Mouse (Mus musculus): ENCODE results near the gene Ccz1. TPM values are rescaled to one million over a fixed set of nuclear protein-coding genes. Genes with fewer than 3 reads are reported as not detected.
A peak's percentile ranks its signal among the peaks of the same experiment; 100 is the strongest.

Ccz1 gene
- polyA plus RNA-seq, 1 experiment from 2014 or later = 57.1 TPM

- no peak for TF ChIP-seq EP300 (optimal IDR thresholded peaks at IDR 0.05)
- TF ChIP-seq CTCF (IDR thresholded peaks at IDR 0.05; ENCODE audit: low read depth) = no peak
- H3K9me3 ChIP-seq (ENCODE audit: control insufficient read depth, low read length) = no peaks in the 10 kb centered on the region
- H3K27me3 ChIP-seq (ENCODE audit: control insufficient read depth, insufficient read depth, low read length) = no peaks in the 10 kb centered on the region
- H3K4me1 ChIP-seq (replicated peaks; ENCODE audit: control insufficient read depth, insufficient read depth) = no peaks in the 10 kb centered on the region
- 81% methylated on average over 11 of the region's 11 CpGs for WGBS
- H3K9ac ChIP-seq (ENCODE audit: low read length) = no peak overlapping the region
- DNase-seq (ENCODE audit: low spot score) (no peak), ATAC-seq (ENCODE audit: low FRiP score, low TSS enrichment) (peak; percentile 23)
- H3K4me2 ChIP-seq (replicated peaks; ENCODE audit: low read depth) = no peak overlapping the region
- no peak overlapping the region for H3K4me3 ChIP-seq (ENCODE audit: low read depth, low read length)
- no peak overlapping the region for H3K27ac ChIP-seq (replicated peaks)
- peaks cover 35% of the 10 kb centered on the region for H3K36me3 ChIP-seq (ENCODE audit: control insufficient read depth, insufficient read depth, low read length)
Measured at GRCm38 (mm10) chr5:143990086-143990485, 24.6 kb downstream of the Ccz1 start.

GRCm38 (mm10) chr5:143989046-143989445 lies 25.6 kb downstream of the Ccz1 start:
- no peak for DNase-seq (ENCODE audit: low spot score)
- 90% methylated on average over 4 of the region's 4 CpGs for WGBS

GRCm38 (mm10) chr5:143987596-143987995 lies 27.1 kb downstream of the Ccz1 start:
- peaks cover 24% of the 10 kb centered on the region for H3K36me3 ChIP-seq (ENCODE audit: control insufficient read depth, insufficient read depth, low read length)
- no peak overlapping the region for H3K27ac ChIP-seq (replicated peaks)
- WGBS = 97% methylated on average over 3 of the region's 3 CpGs

More at GRCm38 (mm10) chr5:143989046-143989445, 25.6 kb downstream of the Ccz1 start:
- H3K4me1 ChIP-seq (replicated peaks; ENCODE audit: control insufficient read depth, insufficient read depth) = no peaks in the 10 kb centered on the region
- H3K27me3 ChIP-seq (ENCODE audit: control insufficient read depth, insufficient read depth, low read length) = no peaks in the 10 kb centered on the region
- H3K27ac ChIP-seq (replicated peaks) = no peak overlapping the region
- no peak overlapping the region for H3K9ac ChIP-seq (ENCODE audit: low read length)
- no peaks in the 10 kb centered on the region for H3K9me3 ChIP-seq (ENCODE audit: control insufficient read depth, low read length)
- no peak overlapping the region for H3K4me2 ChIP-seq (replicated peaks; ENCODE audit: low read depth)
- no peak for ATAC-seq (ENCODE audit: low FRiP score, low TSS enrichment)
- no peak overlapping the region for H3K4me3 ChIP-seq (ENCODE audit: low read depth, low read length)
- peaks cover 30% of the 10 kb centered on the region for H3K36me3 ChIP-seq (ENCODE audit: control insufficient read depth, insufficient read depth, low read length)
- TF ChIP-seq EP300 (optimal IDR thresholded peaks at IDR 0.05) (no peak), CTCF (IDR thresholded peaks at IDR 0.05; ENCODE audit: low read depth) (no peak)

GRCm38 (mm10) chr5:143985381-143985780 lies 29.3 kb downstream of the Ccz1 start:
- 72% methylated on average over 7 of the region's 7 CpGs for WGBS
- H3K4me3 ChIP-seq (ENCODE audit: low read depth, low read length) = no peak overlapping the region
- H3K9me3 ChIP-seq (ENCODE audit: control insufficient read depth, low read length) = no peaks in the 10 kb centered on the region
- H3K36me3 ChIP-seq (ENCODE audit: control insufficient read depth, insufficient read depth, low read length) = peaks cover 16% of the 10 kb centered on the region
- no peaks in the 10 kb centered on the region for H3K4me1 ChIP-seq (replicated peaks; ENCODE audit: control insufficient read depth, insufficient read depth)
- DNase-seq (ENCODE audit: low spot score) = no peak
- H3K27ac ChIP-seq (replicated peaks) = no peak overlapping the region
- no peak for ATAC-seq (ENCODE audit: low FRiP score, low TSS enrichment)
- no peak overlapping the region for H3K9ac ChIP-seq (ENCODE audit: low read length)
- no peak overlapping the region for H3K4me2 ChIP-seq (replicated peaks; ENCODE audit: low read depth)
- TF ChIP-seq CTCF (IDR thresholded peaks at IDR 0.05; ENCODE audit: low read depth) = no peak
- no peak for TF ChIP-seq EP300 (optimal IDR thresholded peaks at IDR 0.05)
- H3K27me3 ChIP-seq (ENCODE audit: control insufficient read depth, insufficient read depth, low read length) = no peaks in the 10 kb centered on the region

More at GRCm38 (mm10) chr5:143987596-143987995, 27.1 kb downstream of the Ccz1 start:
- Histone ChIP-seq H3K4me1 (replicated peaks; ENCODE audit: control insufficient read depth, insufficient read depth) (no peaks in the 10 kb centered on the region), H3K9ac (ENCODE audit: low read length) (no peak overlapping the region), H3K4me2 (replicated peaks; ENCODE audit: low read depth) (no peak overlapping the region), H3K4me3 (ENCODE audit: low read depth, low read length) (no peak overlapping the region), H3K27me3 (ENCODE audit: control insufficient read depth, insufficient read depth, low read length) (no peaks in the 10 kb centered on the region), H3K9me3 (ENCODE audit: control insufficient read depth, low read length) (no peaks in the 10 kb centered on the region)
- DNase-seq (ENCODE audit: low spot score) (no peak), ATAC-seq (ENCODE audit: low FRiP score, low TSS enrichment) (no peak)
- TF ChIP-seq EP300 (optimal IDR thresholded peaks at IDR 0.05) = no peak
- TF ChIP-seq CTCF (IDR thresholded peaks at IDR 0.05; ENCODE audit: low read depth) = no peak

GRCm38 (mm10) chr5:143982361-143982760 lies 32.3 kb downstream of the Ccz1 start:
- Histone ChIP-seq H3K4me3 (ENCODE audit: low read depth, low read length) (no peak overlapping the region), H3K27ac (replicated peaks) (no peak overlapping the region), H3K36me3 (ENCODE audit: control insufficient read depth, insufficient read depth, low read length) (peaks cover under 1% of the 10 kb centered on the region; the same call in 1 of the 2 replicates), H3K27me3 (ENCODE audit: control insufficient read depth, insufficient read depth, low read length) (no peaks in the 10 kb centered on the region), H3K4me1 (replicated peaks; ENCODE audit: control insufficient read depth, insufficient read depth) (no peaks in the 10 kb centered on the region), H3K4me2 (replicated peaks; ENCODE audit: low read depth) (no peak overlapping the region), H3K9ac (ENCODE audit: low read length) (no peak overlapping the region; the same call in 1 of the 2 replicates), H3K9me3 (ENCODE audit: control insufficient read depth, low read length) (no peaks in the 10 kb centered on the region)
- TF ChIP-seq CTCF (IDR thresholded peaks at IDR 0.05; ENCODE audit: low read depth) = no peak
- no peak for TF ChIP-seq EP300 (optimal IDR thresholded peaks at IDR 0.05)
- 48% methylated on average over 2 of the region's 2 CpGs for WGBS
- ATAC-seq (ENCODE audit: low FRiP score, low TSS enrichment) (no peak), DNase-seq (ENCODE audit: low spot score) (no peak)

GRCm38 (mm10) chr5:143980858-143981257 lies 33.8 kb downstream of the Ccz1 start:
- Histone ChIP-seq H3K36me3 (ENCODE audit: control insufficient read depth, insufficient read depth, low read length) (no peaks in the 10 kb centered on the region), H3K4me3 (ENCODE audit: low read depth, low read length) (no peak overlapping the region), H3K27ac (replicated peaks) (no peak overlapping the region), H3K9ac (ENCODE audit: low read length) (no peak overlapping the region), H3K4me1 (replicated peaks; ENCODE audit: control insufficient read depth, insufficient read depth) (no peaks in the 10 kb centered on the region), H3K4me2 (replicated peaks; ENCODE audit: low read depth) (no peak overlapping the region), H3K27me3 (ENCODE audit: control insufficient read depth, insufficient read depth, low read length) (no peaks in the 10 kb centered on the region), H3K9me3 (ENCODE audit: control insufficient read depth, low read length) (no peaks in the 10 kb centered on the region)
- peak; percentile 48 for DNase-seq (ENCODE audit: low spot score)
- WGBS = 27% methylated on average over 9 of the region's 9 CpGs
- TF ChIP-seq EP300 (optimal IDR thresholded peaks at IDR 0.05) (no peak), CTCF (IDR thresholded peaks at IDR 0.05; ENCODE audit: low read depth) (no peak)
- ATAC-seq (ENCODE audit: low FRiP score, low TSS enrichment) = peak; percentile 60

Data from stomach, postnatal 0 days (tissue).